Mouse (Mus musculus): Measurements from ENCODE around the gene Rln3.

GRCm38 (mm10) chr8:84015833-84016232 lies 29.0 kb downstream of the Rln3 start:
- TF ChIP-seq POLR2A (IDR thresholded peaks at IDR 0.05; ENCODE audit: borderline replicate concordance, insufficient read depth, low read length) (no peak), CTCF (IDR thresholded peaks at IDR 0.05; ENCODE audit: borderline replicate concordance, insufficient read depth, low read depth, low read length) (no peak)

Measured in cerebellum, adult 2 months (tissue).